Mouse (Mus musculus) lung, postnatal 0 days (tissue): ENCODE results near the gene Olfr145.

Experiments used
- CTCF ChIP-seq: IDR thresholded peaks from 2 replicates; pipeline ENCODE4 v1.5.1; 2016; ENCODE audit warnings: antibody characterized with exemption, mild to moderate bottlenecking
- EP300 ChIP-seq: IDR thresholded peaks from 2 replicates; pipeline ENCODE4 v1.6.1; 2016; ENCODE audit warnings: antibody characterized with exemption, mild to moderate bottlenecking, control low read depth

- TF ChIP-seq CTCF (no peak), EP300 (no peak)
Measured at GRCm38 (mm10) chr9:37871097-37871496, 25.4 kb upstream of the Olfr145 start.
